Mouse (Mus musculus) cerebellum, adult 11 months (tissue): ENCODE measurements around the gene Caml.
A peak's percentile ranks its signal among the peaks of the same experiment; 100 is the strongest.
"Not testable (repeated sequence)": the region's sequence is repeated elsewhere in the genome, so short reads cannot be mapped to it uniquely, and the experiment has no call there.

Source experiments
- DNase-seq: peaks from one replicate; pipeline ENCODE4 v3.0.0; 2022

Caml gene

GRCm38 (mm10) chr13:55622156-55622648, 603 bp upstream of the Caml start:
- not testable (repeated sequence) for DNase-seq

GRCm38 (mm10) chr13:55634639-55635127, 11.9 kb downstream of the Caml start, which contains the start of gene Ddx46:
TSS of gene Ddx46 (plus strand) at chr13:55635027.
- DNase-seq: peak; percentile 83

GRCm38 (mm10) chr13:55635146-55635571, 12.4 kb downstream of the Caml start:
- no peak for DNase-seq

GRCm38 (mm10) chr13:55636185-55636983, 13.6 kb downstream of the Caml start:
- DNase-seq: no peak

GRCm38 (mm10) chr13:55640480-55640879, 17.7 kb downstream of the Caml start:
- peak; percentile 54 for DNase-seq

- no peak for DNase-seq
These were observed 21.7 kb downstream of the Caml start for GRCm38 (mm10) chr13:55644525-55644924.

GRCm38 (mm10) chr13:55650098-55650497, 27.3 kb downstream of the Caml start:
- DNase-seq: no peak

- DNase-seq: no peak
These were observed 28.2 kb downstream of the Caml start for GRCm38 (mm10) chr13:55650980-55651379.

GRCm38 (mm10) chr13:55668550-55668949, 45.7 kb downstream of the Caml start:
- DNase-seq: no peak

GRCm38 (mm10) chr13:55672711-55673110, 49.9 kb downstream of the Caml start:
- DNase-seq: no peak

GRCm38 (mm10) chr13:55677364-55677763, 54.6 kb downstream of the Caml start:
- no peak for DNase-seq
